Mouse (Mus musculus): Measurements from ENCODE around the gene Cryba4.

Cryba4 gene

DNA sequence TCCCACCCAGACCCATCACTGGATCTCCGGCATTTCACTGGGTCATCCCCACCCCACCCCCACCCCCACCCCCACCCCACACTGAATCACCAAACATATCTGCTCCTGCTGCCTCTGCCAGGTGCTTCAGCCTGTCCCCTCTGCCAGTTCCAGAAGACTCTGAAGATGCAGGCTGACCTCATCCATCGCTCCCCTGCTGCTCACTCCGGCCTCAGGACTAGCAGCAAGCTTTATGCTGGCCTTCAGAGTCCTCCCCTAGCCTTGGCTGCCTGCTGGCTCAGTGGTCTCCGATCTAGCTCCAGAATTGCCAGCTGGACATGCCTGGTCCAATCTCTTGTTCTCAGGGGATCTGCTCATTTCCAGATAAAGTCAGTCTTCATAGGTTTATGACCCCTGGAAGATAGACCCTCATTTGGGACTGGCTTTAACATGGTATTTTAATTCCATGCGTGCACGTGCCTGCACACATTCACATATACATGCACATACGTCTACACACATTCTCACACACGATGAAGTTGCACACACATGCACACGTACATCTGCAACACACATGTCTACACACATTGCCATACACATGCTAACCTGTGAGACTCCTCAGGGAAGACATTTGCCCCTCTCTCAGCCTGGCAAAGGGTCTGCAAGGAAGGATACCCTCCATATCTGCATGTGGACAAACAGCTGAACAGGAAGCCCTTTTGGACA lies 14.3 kb downstream of the Cryba4 start:
- no peak for DNase-seq (ENCODE audit: low read depth, low spot score)

DNA sequence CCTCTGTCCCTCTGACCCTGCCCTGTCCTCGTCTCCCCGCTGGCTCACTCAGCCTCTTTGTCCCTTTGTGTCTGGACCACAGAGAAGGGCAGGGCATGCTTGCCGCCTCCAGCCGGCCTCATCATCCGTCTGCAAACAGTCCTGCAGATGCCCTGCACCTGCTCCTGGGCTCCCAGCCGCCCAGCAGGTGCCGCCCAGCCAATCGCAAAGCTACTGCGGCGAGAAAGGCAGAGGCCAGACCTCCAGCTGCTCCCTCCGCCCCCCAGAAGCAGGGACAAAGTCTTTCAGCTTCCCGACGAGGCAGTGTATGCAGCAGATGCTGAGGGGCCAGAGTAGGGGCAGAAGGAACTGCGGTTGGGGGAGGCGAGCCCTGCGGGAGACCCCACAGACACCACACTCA lies 14.9 kb downstream of the Cryba4 start:
- no peak for DNase-seq (ENCODE audit: low read depth, low spot score)

DNA sequence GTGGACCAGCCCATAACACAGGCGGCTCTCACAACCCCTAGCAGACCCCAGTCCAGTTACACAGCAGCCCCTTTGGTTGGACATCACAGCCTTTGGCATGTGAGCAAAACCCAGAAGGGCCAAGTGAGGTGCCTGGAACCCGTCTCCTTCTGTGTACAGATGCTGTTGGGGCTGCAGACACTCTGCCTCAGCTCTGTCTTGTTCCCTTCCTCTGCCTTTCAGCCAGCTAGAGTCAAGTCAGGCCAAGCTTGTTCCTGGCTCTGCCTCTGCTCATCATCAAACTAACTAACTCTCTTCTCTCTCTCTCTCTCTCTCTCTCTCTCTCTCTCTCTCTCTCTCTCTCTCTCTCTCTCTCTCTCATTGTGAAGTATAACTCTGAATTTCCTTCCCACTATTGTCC lies 15.7 kb downstream of the Cryba4 start:
- no peak for DNase-seq (ENCODE audit: low read depth, low spot score)

DNA sequence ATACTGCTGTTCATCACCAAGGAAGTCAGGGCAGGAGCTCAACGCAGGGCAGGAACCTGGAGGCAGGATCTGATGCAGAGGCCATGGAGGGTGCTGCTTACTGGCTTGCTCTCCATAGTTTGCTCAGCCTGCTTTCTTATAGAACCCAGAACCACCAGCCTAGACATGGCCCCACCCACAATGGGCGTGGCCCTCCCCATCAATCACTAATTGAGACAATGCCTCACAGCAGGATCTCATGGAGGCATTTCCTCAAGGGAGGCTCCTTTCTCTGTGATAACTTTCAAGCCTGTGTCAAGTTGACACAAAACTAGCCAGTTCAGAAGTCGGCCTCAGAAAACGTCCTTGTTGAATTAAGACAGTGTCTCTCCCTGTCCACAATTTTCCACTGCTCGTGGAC lies 16.5 kb downstream of the Cryba4 start:
- no peak for DNase-seq (ENCODE audit: low read depth, low spot score)

DNA sequence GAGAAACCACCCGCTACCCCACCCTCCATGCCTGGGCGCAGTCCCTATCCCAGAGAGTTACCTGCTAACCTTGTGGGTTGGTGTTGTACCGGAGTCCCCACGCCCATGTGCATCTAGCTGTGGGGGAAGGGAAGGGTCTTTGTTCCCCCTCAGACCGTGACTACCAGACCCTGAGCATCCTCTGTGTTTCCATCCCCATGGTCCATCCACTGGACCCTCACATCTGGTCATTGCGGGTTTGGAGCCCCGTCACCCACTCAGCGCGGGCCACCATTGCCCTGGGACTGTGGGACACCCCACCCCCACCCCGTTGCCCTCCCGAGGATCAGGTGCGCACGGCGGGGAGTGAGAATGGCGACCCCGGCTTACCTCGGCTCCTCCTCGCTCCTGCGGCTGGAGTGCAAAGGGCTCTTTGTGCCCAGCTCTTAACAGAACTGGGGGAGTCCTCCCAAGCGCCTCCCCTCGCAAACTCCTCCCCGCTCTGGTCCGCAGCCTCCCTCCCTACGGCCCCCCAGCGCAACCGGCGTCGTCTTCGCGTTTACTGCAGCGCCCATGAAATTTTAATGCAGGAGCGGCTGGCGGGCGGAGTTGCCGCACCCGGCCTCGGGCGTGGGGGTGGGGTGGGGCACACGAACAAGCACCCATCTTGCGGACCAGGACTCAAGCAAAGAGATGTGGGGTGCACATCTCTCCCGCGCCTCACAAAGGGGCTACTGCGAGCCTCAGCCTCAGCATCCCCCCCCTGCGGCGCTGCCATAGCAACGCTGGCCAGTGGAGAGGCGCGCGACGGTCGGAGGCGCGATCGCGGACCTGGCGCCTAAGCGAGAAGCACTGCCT lies 23.9 kb downstream of the Cryba4 start:
- no peak for DNase-seq (ENCODE audit: low read depth, low spot score)

DNA sequence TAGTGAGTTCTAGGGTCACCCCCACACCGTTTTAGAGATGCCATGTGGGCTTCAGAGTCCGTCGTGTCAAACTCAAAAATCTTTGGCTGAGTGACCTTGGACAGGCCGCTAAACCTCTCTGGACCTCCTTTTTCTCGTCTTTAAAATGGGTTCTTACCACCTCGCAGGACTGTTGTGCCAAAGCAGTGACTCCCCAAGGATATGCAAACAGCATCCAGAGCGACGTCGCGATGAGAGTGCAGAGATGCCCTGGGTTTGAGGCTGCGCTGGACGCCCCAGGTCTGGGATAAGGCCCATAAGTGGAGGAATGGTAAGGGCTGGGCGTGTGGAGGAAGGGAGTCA lies 24.4 kb downstream of the Cryba4 start:
- DNase-seq (ENCODE audit: low read depth, low spot score) = no peak

DNA sequence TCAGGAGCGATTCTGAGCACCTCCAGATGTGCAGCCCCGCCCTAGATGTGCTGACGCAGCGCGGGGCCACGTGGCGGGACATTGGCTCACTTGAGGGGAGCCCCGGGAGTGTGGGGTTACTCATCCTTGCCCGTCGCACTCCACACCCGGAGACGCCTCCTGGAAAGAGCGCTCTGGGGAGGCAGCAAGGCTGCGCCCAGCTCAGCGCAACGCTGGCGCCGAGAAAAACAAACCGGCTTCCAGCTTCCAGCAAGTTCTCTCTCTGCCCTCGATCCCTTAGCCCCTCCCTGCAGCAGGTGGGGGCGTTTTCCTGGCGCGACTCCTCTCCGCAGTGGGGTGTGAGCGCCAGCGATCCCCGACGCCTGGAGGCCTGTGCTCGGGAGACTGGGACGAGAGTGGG lies 25.0 kb downstream of the Cryba4 start:
- no peak for DNase-seq (ENCODE audit: low read depth, low spot score)

DNA sequence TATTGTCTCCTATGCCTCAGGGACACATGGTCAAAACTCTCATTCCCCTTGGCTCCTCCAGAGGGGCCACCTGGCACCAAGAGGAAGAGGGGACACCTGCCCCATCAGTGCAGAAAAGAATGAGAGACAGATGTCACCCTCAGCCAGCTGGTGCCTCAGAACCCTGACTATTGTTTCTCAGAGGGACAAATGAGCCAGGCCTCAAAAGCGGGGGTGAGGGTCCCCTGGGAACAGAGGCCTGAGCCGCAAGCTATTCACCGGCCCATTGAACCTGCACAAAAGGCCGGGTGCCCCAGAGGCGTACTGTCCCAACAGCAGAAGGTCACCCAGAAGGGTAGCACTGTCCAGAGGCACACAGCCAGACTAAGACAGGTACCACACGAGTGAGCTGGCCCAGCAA lies 26.7 kb downstream of the Cryba4 start:
- no peak for DNase-seq (ENCODE audit: low read depth, low spot score)

DNA sequence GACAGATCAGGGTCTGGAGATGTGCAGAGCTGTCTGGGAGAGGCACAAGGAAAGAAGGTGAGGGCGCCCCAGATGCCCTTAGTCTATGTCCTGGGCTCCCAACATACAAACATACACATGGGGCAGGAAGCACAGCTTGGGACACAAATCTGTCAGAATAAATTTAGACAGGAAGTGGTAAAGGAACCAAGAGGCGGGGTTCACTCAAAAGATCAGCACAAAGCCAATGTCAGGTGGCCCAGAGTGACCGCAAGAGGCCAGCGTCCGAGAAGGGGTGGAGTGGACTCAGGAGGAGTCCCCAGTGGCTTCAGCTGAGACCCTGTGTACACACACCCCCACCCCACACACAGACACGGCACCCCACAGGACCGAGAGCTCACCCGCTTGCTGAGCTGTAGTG lies 32.1 kb downstream of the Cryba4 start:
- DNase-seq (ENCODE audit: low read depth, low spot score) = no peak

DNA sequence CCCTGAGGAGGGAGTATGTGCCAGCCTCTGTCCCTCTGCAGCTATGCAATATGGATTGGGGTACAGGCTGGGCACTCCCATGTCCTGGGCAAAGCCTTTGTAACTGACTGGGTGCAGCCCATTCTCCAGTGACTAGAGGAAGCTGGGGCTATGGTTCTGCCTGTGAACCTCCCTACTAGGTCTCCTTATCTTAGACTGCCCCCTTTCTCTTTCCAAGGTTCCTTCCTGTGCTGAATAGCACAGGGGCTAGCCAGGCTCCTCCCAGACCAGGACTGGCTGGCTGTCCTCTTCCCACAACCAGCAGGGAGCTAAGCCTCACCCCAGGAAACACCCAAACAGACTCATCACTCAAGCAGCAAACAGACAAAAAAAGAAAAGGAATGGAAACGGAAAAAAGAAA lies 32.9 kb downstream of the Cryba4 start:
- no peak for DNase-seq (ENCODE audit: low read depth, low spot score)

DNA sequence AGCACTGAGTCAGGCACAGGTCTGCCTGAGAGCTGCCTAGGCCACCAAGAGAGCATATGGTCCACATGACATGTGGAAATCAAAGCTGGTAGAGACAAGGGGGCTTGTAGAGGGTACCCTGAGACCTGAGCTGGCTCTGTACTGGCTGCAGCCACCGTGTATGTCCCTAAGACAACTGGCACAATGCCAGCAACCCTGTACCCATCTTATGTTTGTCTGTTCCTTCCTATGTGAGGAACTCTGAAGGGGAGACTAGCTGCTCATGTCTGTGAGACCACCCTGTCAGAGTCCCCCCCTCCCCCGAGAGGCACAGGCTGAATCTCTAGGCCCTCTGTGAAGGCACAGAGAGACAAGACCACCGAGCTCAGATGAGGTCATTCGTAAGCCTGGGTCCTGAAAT lies 33.6 kb downstream of the Cryba4 start:
- DNase-seq (ENCODE audit: low read depth, low spot score) = no peak

DNA sequence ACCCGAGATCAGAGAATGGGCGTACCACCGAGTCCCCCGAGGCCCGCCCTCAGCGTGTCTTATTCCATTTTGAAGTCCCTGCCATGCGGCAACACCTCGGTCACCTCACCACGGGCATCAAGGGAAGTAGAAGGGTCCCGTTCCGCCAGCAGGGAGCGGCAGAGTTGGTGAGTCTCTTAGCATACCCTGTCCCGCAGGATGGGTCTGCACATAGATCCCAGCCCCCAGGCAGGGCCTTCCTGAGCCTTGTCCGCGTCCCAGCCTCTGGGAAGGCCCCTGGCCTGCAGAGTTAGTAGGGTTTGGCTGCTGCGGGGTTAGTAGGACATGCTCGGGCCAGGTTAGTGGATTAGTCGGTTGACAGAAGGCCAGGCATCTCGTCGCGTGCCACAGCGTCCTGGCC lies 35.3 kb downstream of the Cryba4 start:
- no peak for DNase-seq (ENCODE audit: low read depth, low spot score)

DNA sequence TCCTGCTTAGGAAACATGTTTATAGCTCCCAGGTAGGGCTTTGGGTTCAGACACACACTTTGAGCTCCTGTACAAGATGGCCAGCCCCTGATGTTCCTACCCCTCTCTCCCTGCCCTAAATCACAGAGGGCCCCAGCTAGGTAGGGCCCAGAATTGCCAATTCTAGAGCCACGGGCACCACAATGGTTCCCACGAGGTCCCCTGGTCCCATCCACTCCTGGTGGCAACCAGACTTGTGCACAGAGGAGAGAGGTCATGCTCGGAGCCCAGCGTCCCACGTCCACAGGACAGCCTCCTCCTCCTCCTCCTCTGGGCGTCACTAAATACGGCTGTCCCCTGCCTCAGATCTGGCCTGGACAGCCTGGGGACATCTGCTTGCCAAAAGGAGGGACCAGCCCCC lies 36.0 kb downstream of the Cryba4 start:
- DNase-seq (ENCODE audit: low read depth, low spot score) = no peak

DNA sequence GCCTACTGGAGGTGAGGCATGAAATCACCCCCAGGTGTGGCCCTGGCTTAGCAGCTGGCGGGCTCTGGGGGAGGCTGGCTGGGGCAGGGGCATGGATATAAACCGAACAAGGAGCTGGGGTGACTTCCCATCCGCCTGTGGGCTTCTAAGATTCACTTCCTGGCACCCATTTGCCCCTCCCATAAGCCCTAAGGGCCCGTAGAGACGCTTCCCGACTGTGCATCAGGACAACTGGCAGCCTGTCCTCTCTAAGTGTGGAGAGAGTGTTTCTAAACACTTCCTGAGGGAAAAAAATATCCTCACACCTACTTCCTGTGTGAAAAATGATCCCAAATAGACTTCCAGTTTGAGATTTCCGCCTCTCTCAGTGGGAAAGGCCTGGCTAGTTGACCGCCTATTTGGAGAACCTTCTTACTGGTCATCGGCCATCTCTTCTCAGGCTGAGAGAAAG lies 36.5 kb downstream of the Cryba4 start:
- no peak for DNase-seq (ENCODE audit: low read depth, low spot score)

DNA sequence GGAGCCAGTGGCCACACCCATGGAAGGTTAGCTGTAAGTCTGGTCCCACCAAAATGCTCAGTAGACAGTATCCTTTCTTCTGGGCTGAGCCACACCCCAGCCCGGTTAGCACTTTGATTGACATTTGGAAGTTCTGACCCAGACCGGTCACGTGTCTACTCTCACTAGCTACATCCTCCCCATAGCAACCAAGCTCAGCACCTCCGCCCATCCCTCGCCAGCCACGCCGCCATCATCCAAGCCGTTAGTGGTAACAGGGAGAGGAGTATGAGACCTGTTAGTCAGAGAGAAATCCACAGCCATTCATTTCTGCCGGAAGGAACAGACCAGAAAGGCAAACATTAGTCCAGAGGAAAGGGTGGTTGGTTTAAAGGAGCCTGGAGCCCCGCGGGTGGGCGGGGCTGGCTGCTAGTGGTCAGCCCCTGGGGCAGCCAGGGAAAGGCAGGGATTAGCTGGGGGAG lies 37.0 kb downstream of the Cryba4 start:
- DNase-seq (ENCODE audit: low read depth, low spot score) = no peak

DNA sequence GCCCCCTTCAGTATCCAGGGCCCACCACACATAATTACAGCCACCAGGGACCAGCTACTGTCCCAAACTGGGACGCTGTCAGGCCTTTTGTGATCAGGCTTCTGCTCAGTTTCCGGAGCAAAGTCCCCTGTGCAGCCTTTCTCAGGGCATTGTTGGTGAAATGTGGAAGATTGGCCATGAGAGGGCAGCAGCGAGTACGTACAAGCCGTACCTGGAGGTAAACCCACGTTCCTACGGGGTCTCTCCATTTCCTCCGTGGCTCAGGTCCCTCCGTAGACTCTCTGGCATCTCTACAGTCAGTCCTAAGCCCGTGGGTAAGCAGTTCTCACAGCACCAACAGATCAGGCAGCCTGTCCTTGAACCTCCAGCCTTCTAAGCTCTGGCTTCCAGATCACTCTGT lies 37.9 kb downstream of the Cryba4 start:
- no peak for DNase-seq (ENCODE audit: low read depth, low spot score)

DNA sequence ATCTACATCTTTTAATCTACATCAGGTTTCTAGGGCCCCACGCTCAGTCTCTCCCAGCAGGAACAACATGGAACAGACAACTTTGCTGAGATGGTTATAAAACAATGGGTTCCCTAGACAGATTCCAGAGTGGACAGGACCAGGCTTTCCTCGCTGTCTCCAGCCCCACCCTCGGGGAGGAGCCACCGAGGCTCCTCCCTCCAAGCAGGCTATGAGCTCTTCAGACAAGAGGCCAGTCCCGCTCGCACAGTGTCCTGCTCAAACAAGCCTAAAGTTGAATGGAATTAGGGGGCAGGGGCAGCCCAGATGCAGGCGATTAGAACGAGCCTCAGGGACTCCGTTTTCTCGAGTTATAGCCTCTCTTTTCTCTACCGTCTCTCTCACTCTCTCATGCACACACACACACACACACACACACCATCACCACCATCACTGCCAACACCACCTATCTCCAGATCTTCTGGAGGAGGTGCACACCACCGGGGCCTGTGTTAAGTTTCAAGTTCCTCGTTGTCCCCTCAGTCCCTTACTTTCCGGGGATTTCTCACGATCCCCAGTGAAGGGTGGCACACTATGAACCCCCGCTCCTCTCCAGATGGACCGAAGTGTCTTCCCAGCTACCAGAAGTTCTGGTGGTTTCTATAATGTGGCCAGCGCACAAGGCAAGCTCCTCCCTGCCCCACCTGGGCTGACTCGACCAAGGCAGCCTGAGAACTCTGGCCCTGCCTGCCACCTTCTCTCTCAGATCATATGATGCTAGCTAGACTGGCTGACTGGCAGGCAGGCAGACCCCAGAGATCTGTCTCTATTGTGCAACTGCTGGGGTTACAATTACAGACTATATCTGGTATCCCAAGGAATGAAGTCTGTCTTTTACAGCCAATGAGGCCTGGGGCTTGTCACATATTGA lies 38.7 kb downstream of the Cryba4 start:
- DNase-seq (ENCODE audit: low read depth, low spot score) = no peak

DNA sequence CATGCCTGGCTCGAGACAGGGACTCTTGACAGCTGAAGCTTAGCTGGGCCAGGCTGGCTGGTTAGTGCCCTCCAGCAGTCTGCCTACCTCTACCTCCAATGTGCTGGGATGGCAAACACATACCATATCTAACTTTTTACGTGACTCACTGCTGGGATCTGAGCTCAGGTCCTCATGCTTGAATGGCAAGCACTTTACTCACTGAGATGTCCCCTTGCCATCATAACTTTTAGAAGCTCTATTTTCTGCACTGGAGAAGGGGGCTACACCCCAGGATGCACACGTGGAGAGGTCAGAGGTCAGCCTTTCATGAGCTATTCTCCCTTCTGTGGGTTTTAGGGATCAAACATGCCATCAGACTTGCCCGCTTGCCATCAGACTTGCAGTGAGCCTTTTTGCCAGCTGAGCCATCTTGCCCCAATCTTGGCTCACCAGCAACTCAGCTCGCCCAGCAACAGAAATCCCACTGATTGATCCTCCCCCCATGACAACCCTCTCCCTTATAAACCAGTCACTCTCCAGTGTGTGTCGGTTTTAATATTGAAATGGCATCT lies 39.5 kb downstream of the Cryba4 start:
- no peak for DNase-seq (ENCODE audit: low read depth, low spot score)

DNA sequence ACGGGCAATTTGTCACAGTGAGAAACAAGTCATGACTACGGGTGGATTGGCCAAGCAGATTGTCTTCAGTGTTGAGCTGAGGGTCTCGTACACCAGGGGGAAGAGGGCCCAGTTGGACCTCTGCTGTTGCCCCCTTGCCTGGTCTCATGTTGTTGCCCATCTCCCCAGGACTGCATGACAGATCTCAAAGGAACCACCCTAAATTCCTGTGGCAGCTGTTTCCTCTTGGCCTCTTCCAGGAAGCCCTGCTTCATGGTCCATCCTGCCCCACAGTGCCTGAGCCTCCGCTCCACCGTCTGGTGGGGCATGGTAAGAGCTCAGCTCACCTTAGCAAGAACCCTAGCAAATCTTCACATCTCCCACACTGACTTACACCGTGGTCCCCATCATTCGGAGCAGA lies 40.4 kb downstream of the Cryba4 start:
- DNase-seq (ENCODE audit: low read depth, low spot score) = no peak

DNA sequence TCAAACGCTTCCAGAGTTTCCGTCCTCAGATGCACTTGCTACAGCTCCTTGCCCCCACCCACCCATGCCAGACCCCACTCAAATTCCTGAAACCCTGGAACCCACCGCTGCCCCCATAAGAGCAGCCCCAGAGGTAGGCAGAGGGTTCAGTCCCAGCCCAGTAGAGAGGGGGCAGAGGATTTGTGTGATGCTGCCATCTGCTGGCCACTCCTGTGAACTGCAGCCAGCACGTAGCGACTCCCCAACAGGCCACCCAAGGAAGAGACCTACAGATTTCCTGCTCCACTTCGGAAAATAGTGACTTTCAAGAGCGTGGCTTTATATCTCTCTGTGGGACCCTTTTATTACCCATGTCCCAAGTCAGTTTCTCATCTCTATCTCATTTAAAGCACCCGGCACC lies 42.2 kb downstream of the Cryba4 start:
- no peak for DNase-seq (ENCODE audit: low read depth, low spot score)

DNA sequence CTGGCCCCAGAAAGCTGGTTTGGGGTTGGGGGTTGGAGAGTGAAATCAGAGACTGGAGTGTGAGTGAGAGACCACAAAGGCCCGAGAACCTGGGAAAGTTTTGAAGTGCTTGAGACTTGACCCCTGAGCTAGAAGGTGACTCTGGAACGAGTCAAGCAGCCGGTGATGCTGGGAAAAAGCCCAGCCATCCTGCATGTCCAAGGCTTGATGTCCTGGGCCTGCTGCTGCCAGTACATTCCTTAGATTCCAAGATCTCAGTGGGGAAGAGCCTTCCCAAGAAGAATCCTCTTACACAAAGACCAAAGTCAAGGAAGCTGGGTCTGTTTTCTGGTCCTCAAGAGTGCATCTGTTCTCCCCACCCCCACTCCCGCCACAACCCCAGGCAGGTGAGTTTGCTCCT lies 44.0 kb downstream of the Cryba4 start:
- DNase-seq (ENCODE audit: low read depth, low spot score) = no peak

All from skeletal muscle tissue, adult 2 months (tissue).